ENCODE assay signal across 8 mouse cellular contexts in the genomic region with DNA sequence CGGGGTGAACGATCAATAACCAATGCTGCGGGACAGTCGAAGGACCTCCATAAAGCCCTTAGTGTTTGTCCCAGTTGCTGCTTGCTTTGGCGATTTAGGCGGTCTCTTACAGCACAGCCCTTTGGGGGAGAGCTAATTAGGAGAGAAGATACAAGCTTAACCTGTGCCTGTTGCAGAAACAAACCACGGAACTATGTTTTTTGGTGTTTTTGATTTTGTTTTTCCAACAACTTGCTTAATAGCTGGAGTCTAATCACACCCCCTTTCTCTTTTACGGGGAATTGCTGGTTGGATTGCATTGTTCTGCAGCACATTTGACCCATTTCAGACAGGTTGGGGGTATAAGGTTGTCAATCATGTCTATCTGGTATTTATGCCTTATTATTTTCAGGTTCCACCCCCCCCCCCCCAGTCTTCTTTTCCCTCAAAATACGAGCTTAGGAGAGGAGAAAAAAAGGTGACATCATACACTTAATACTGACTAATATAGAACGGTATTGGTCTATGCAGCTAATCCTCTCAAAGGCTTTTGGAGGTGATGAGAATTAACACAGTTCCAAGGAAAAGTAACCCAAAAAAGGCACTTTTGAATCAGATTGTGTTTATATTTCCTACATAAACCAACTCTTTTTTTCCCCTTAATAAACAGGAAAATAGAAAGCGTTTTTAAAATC. TPM values are rescaled to one million over a fixed set of nuclear protein-coding genes. Genes with fewer than 3 reads are reported as not detected.
A peak's percentile ranks its signal among the peaks of the same experiment; 100 is the strongest.
DNase-seq lines count a peak whose midpoint lies in the region; ATAC-seq lines count a peak whose summit lies in the region.

No protein-coding gene starts in this region.

- peak; percentile 11 for DNase-seq in retina, postnatal 7 days (ENCODE audit: low read depth, low spot score)
- DNase-seq in retina, postnatal 1 day = no peak
- no peak for DNase-seq in cerebellum, adult 11-12 months

- H3K36me3 ChIP-seq in erythroblast, embryonic 14.5 days (ENCODE audit: control insufficient read depth) = no peaks in the 10 kb centered on the region
- no peaks in the 10 kb centered on the region for H3K36me3 ChIP-seq in limb, embryonic 12.5 days
- no peaks in the 10 kb centered on the region for H3K36me3 ChIP-seq in stomach, embryonic 15.5 days

- 10% methylated on average over 11 of the region's 11 CpGs for WGBS in limb, embryonic 12.5 days
- 12% methylated on average over 10 of the region's 11 CpGs for WGBS in stomach, embryonic 15.5 days

- H3K4me1 ChIP-seq in erythroblast, embryonic 14.5 days (ENCODE audit: control insufficient read depth) = peaks cover 23% of the 10 kb centered on the region
- no peaks in the 10 kb centered on the region; the same call in 1 of the 2 replicates for H3K4me1 ChIP-seq in limb, embryonic 12.5 days (replicated peaks)
- H3K4me1 ChIP-seq in stomach, embryonic 15.5 days = no peaks in the 10 kb centered on the region

- H3K27ac ChIP-seq in limb, embryonic 12.5 days = 0 out of 2 replicates have a peak overlapping the region, but pooled peaks have one; percentile 96
- H3K27ac ChIP-seq in stomach, embryonic 15.5 days = no peak overlapping the region

- H3K9me3 ChIP-seq in erythroblast, embryonic 14.5 days (ENCODE audit: control insufficient read depth, low read length) = peaks cover 11% of the 10 kb centered on the region; the same call in 1 of the 2 replicates
- no peaks in the 10 kb centered on the region for H3K9me3 ChIP-seq in limb, embryonic 12.5 days
- no peaks in the 10 kb centered on the region for H3K9me3 ChIP-seq in stomach, embryonic 15.5 days

- peak overlapping the region; percentile 85 for H3K4me2 ChIP-seq in limb, embryonic 12.5 days
- H3K4me2 ChIP-seq in stomach, embryonic 15.5 days = peak overlapping the region; percentile 95

- H3K27me3 ChIP-seq in erythroblast, embryonic 14.5 days (ENCODE audit: control insufficient read depth) = peaks cover 66% of the 10 kb centered on the region
- H3K27me3 ChIP-seq in limb, embryonic 12.5 days = no peaks in the 10 kb centered on the region
- no peaks in the 10 kb centered on the region for H3K27me3 ChIP-seq in stomach, embryonic 15.5 days (replicated peaks)

- peak overlapping the region; percentile 63 for H3K4me3 ChIP-seq in erythroblast, embryonic 14.5 days (replicated peaks)
- H3K4me3 ChIP-seq in limb, embryonic 12.5 days (replicated peaks) = peak overlapping the region; percentile 73
- H3K4me3 ChIP-seq in stomach, embryonic 15.5 days (replicated peaks) = peak overlapping the region; percentile 66

- peak overlapping the region; percentile 89 for H3K9ac ChIP-seq in limb, embryonic 12.5 days (replicated peaks)
- peak overlapping the region; percentile 1; the same call in 1 of the 2 replicates for H3K9ac ChIP-seq in stomach, embryonic 15.5 days

- ATAC-seq in erythroblast, adult 5-6 weeks (replicated peaks; ENCODE audit: low FRiP score, poor library complexity, severe bottlenecking) = no peak
- ATAC-seq in limb, embryonic 12.5 days (ENCODE audit: insufficient number of reproducible peaks, insufficient read depth, low FRiP score, low TSS enrichment, low read depth) = no peak
- ATAC-seq in stomach, embryonic 15.5 days (ENCODE audit: insufficient read depth, low FRiP score, low read depth) = no peak
- ATAC-seq in inflammation-experienced regulatory T-cells, adult 6 months = no peak

RNA-seq across cellular contexts. Expression of a gene that starts 1.0 kb away (rescaled TPM):
- polyA plus RNA-seq in erythroblast, embryonic 14.5 days (2012) = not detected in 2 replicates
- 1.9 and 3.8 TPM in 2 replicates for total RNA-seq in erythroblast, adult 5-6 weeks (2015; ENCODE audit: low replicate concordance)
- total RNA-seq in erythroblast, adult 5-6 weeks (2017; ENCODE audit: low replicate concordance) = 4.0 and 4.3 TPM in 2 replicates
- 17.0 and 17.8 TPM in 2 replicates for polyA plus RNA-seq in limb, embryonic 12.5 days (2016; fragmentation: Nextera tagmentation; extraction: Ambion mirVana)
- polyA plus RNA-seq in stomach, embryonic 15.5 days (2015; fragmentation: Nextera tagmentation; extraction: Ambion mirVana) = 11.2 and 11.3 TPM in 2 replicates
- polyA plus RNA-seq in inflammation-experienced regulatory T-cells, adult 6 months (2017; shearing (Covaris generic)) = 10 to 100 TPM in 2 of 3 experiments, 1 to 10 TPM in 1; 9.8 to 13.3 (median 11.1) TPM

RNA-seq across cellular contexts. Expression of a gene that starts 1.6 kb away (rescaled TPM):
- polyA plus RNA-seq in erythroblast, embryonic 14.5 days (2012) = 0.15 TPM in 1 of 2 replicates, not detected in the other
- 2.3 and 8.6 TPM in 2 replicates for total RNA-seq in erythroblast, adult 5-6 weeks (2015; ENCODE audit: low replicate concordance)
- 0.70 and 1.3 TPM in 2 replicates for total RNA-seq in erythroblast, adult 5-6 weeks (2017; ENCODE audit: low replicate concordance)
- polyA plus RNA-seq in limb, embryonic 12.5 days (2016; fragmentation: Nextera tagmentation; extraction: Ambion mirVana) = 4.2 and 5.1 TPM in 2 replicates
- polyA plus RNA-seq in stomach, embryonic 15.5 days (2015; fragmentation: Nextera tagmentation; extraction: Ambion mirVana) = 1.8 and 2.4 TPM in 2 replicates
- polyA plus RNA-seq in inflammation-experienced regulatory T-cells, adult 6 months (2017; shearing (Covaris generic)) = 1 to 10 TPM in 1 of 3 experiments, under 1 TPM in 2; 0.65 to 1.3 (median 0.83) TPM

Comparison
In these comparisons a context has a peak if more than half of its experiments do, and no peak if none do; other contexts are left out.
1. RNA of a gene that starts 1.0 kb away (polyA plus RNA-seq): 17.0 to 17.8 TPM in limb, embryonic 12.5 days, 11.2 to 11.3 TPM in stomach, embryonic 15.5 days and 9.8 to 13.3 TPM in inflammation-experienced regulatory T-cells, adult 6 months; not detected in erythroblast, embryonic 14.5 days; every median in the first group is over 10 times any median in the second.
2. Peak in every context shown above with its lines, with median percentiles within 50 percentile points of each other: H3K4me3 ChIP-seq.